ENCODE assay signal across 25 mouse cellular contexts in genomic region chr19:60032667-60033066, GRCm38 (mm10).
DNase-seq lines count a peak whose midpoint lies in the region; ATAC-seq and TF ChIP-seq lines count a peak whose summit lies in the region.
"Had no signal": no experiment of that assay in that cellular context is flagged by ENCODE, and none has a peak within 500 bp of the region (broad histone marks: within the 10 kb centered on the region; RNA-seq: fewer than 3 reads in every experiment).

No protein-coding gene starts in this region.

- peak; percentile 2 to 5 for DNase-seq in heart, adult 18-20 months
- no peak for DNase-seq in heart, postnatal 14 days
- no peak for DNase-seq in liver, embryonic 13.5 days
- DNase-seq in liver, postnatal 0 days: no peak
- DNase-seq in MEL (ENCODE audit: low read depth, low spot score) (peak; percentile 15), MN1 (ENCODE audit: low spot score) (no peak)
- DNase-seq: adrenal gland, adult 8-10 months; adrenal gland, postnatal 14 days; adrenal gland, postnatal 36 days; B cell, adult 2 months; cerebellum, adult 11-12 months; cerebellum, adult 2 months; cerebellum, adult 9-10 months; cerebellum, postnatal 10 days; cerebellum, postnatal 25 days had no signal

- WGBS in liver, embryonic 13.5 days (ENCODE audit: insufficient replicate concordance): 32% methylated on average over 2 of the region's 2 CpGs
- 45% methylated on average over 2 of the region's 2 CpGs for WGBS in liver, postnatal 0 days (ENCODE audit: insufficient replicate concordance)
- WGBS in liver, embryonic 16.5 days (ENCODE audit: insufficient replicate concordance): 39% methylated on average over 2 of the region's 2 CpGs

- no peaks in the 10 kb centered on the region for H3K4me1 ChIP-seq in liver, embryonic 13.5 days (replicated peaks)
- no peaks in the 10 kb centered on the region for H3K4me1 ChIP-seq in liver, postnatal 0 days (ENCODE audit: insufficient read depth)
- H3K4me1 ChIP-seq in MEL (ENCODE audit: control insufficient read depth in 1 of 2, insufficient read depth in 2 of 2, low read length in 2 of 2): no peaks in the 10 kb centered on the region
- H3K4me1 ChIP-seq in liver, embryonic 16.5 days (ENCODE audit: control insufficient read depth, low read depth, low read length): no peaks in the 10 kb centered on the region
- H3K4me1 ChIP-seq: embryonic facial prominence, embryonic 12.5 days; forebrain, embryonic 13.5 days; forebrain, embryonic 15.5 days had no signal

- TF ChIP-seq EP300 in liver, postnatal 0 days (IDR thresholded peaks at IDR 0.05; ENCODE audit: low read depth): no peak
- no peak for TF ChIP-seq EP300 in MEL (IDR thresholded peaks at IDR 0.05; ENCODE audit: low read depth in 1 of 2, low read length in 2 of 2)

- no peaks in the 10 kb centered on the region for H3K9me3 ChIP-seq in liver, embryonic 13.5 days (replicated peaks)
- no peaks in the 10 kb centered on the region for H3K9me3 ChIP-seq in liver, postnatal 0 days (ENCODE audit: low read length)
- no peaks in the 10 kb centered on the region for H3K9me3 ChIP-seq in MEL (replicated peaks; ENCODE audit: insufficient read depth, low read length)
- H3K9me3 ChIP-seq in liver, embryonic 16.5 days (replicated peaks; ENCODE audit: control insufficient read depth, low read length): no peaks in the 10 kb centered on the region
- H3K9me3 ChIP-seq: embryonic facial prominence, embryonic 10.5 days; embryonic facial prominence, embryonic 12.5 days; forebrain, embryonic 13.5 days; forebrain, embryonic 15.5 days; G1E had no signal

- no peaks in the 10 kb centered on the region for H3K27me3 ChIP-seq in liver, embryonic 13.5 days
- H3K27me3 ChIP-seq in liver, postnatal 0 days (ENCODE audit: insufficient read depth, low read length): no peaks in the 10 kb centered on the region
- H3K27me3 ChIP-seq in MEL (ENCODE audit: control insufficient read depth in 1 of 2, insufficient read depth in 2 of 2, low read length in 2 of 2): peaks cover 0 to 1% of the 10 kb centered on the region in 2 experiments; a peak in 2 of 4 replicates
- no peaks in the 10 kb centered on the region for H3K27me3 ChIP-seq in liver, embryonic 16.5 days (ENCODE audit: control insufficient read depth, insufficient read depth, low read depth, low read length)
- H3K27me3 ChIP-seq: CH12.LX; embryonic facial prominence, embryonic 12.5 days; forebrain, embryonic 13.5 days; forebrain, embryonic 15.5 days; Patski had no signal

- no peak for TF ChIP-seq RAD21 in MEL (IDR thresholded peaks at IDR 0.05; ENCODE audit: low read depth, low read length)

- no peak overlapping the region for H3K9ac ChIP-seq in liver, embryonic 13.5 days
- no peak overlapping the region for H3K9ac ChIP-seq in liver, postnatal 0 days (replicated peaks)
- no peak overlapping the region for H3K9ac ChIP-seq in MEL (ENCODE audit: control insufficient read depth, low read depth, low read length, poor library complexity, severe bottlenecking)
- no peak overlapping the region for H3K9ac ChIP-seq in liver, embryonic 16.5 days (ENCODE audit: low read depth, low read length)
- H3K9ac ChIP-seq: embryonic facial prominence, embryonic 12.5 days; forebrain, embryonic 13.5 days; forebrain, embryonic 15.5 days had no signal

- H3K79me2 ChIP-seq in MEL (ENCODE audit: control insufficient read depth, insufficient read depth, low read length, poor library complexity): no peaks in the 10 kb centered on the region

- no peak overlapping the region for H3K4me3 ChIP-seq in liver, embryonic 13.5 days (replicated peaks)
- no peak overlapping the region for H3K4me3 ChIP-seq in liver, postnatal 0 days (ENCODE audit: low read depth, low read length)
- no peak overlapping the region for H3K4me3 ChIP-seq in MEL (ENCODE audit: control insufficient read depth in 1 of 2, insufficient read depth in 1 of 2, low read depth in 2 of 2, low read length in 2 of 2)
- H3K4me3 ChIP-seq in liver, embryonic 16.5 days (ENCODE audit: low read depth, low read length): no peak overlapping the region
- H3K4me3 ChIP-seq: embryonic facial prominence, embryonic 10.5 days; embryonic facial prominence, embryonic 12.5 days; forebrain, embryonic 13.5 days; forebrain, embryonic 15.5 days had no signal

- intact Hi-C loops in heart, postnatal 14 days (cut with DNase I): no loop called here

- H3K27ac ChIP-seq in liver, embryonic 13.5 days: no peak overlapping the region
- no peak overlapping the region for H3K27ac ChIP-seq in liver, postnatal 0 days (ENCODE audit: low read depth)
- no peak overlapping the region for H3K27ac ChIP-seq in MEL (ENCODE audit: control insufficient read depth, low read depth, low read length)
- H3K27ac ChIP-seq in liver, embryonic 16.5 days (ENCODE audit: low read length): no peak overlapping the region
- H3K27ac ChIP-seq: embryonic facial prominence, embryonic 10.5 days; embryonic facial prominence, embryonic 12.5 days; forebrain, embryonic 13.5 days; forebrain, embryonic 15.5 days had no signal

- H3K4me2 ChIP-seq in liver, embryonic 13.5 days: no peak overlapping the region
- no peak overlapping the region for H3K4me2 ChIP-seq in liver, postnatal 0 days (ENCODE audit: low read depth, low read length)
- H3K4me2 ChIP-seq in liver, embryonic 16.5 days (ENCODE audit: low read depth, low read length): no peak overlapping the region
- H3K4me2 ChIP-seq: embryonic facial prominence, embryonic 12.5 days; forebrain, embryonic 13.5 days; forebrain, embryonic 15.5 days had no signal

- H3K36me3 ChIP-seq in liver, embryonic 13.5 days: no peaks in the 10 kb centered on the region
- no peaks in the 10 kb centered on the region for H3K36me3 ChIP-seq in liver, postnatal 0 days (replicated peaks; ENCODE audit: insufficient read depth, low read length)
- no peaks in the 10 kb centered on the region for H3K36me3 ChIP-seq in MEL (ENCODE audit: control insufficient read depth in 1 of 2, insufficient read depth in 2 of 2, low read length in 2 of 2)
- H3K36me3 ChIP-seq in liver, embryonic 16.5 days (ENCODE audit: control insufficient read depth, insufficient read depth): no peaks in the 10 kb centered on the region
- H3K36me3 ChIP-seq: embryonic facial prominence, embryonic 10.5 days; embryonic facial prominence, embryonic 12.5 days; forebrain, embryonic 15.5 days; G1E had no signal

- TF ChIP-seq POLR2A in MEL (IDR thresholded peaks at IDR 0.05; ENCODE audit: control insufficient read depth in 1 of 2, insufficient read depth in 1 of 2, low read depth in 1 of 2, low read length in 2 of 2, poor library complexity in 1 of 2): no peak

- no peak for TF ChIP-seq CTCF in liver, postnatal 0 days (IDR thresholded peaks at IDR 0.05; ENCODE audit: low read depth)
- TF ChIP-seq CTCF in MEL (IDR thresholded peaks at IDR 0.05 in 2 of 3, conservative IDR thresholded peaks at IDR 0.05 in 1 of 3; ENCODE audit: control insufficient read depth in 1 of 3, insufficient read depth in 1 of 3, low read depth in 2 of 3, low read length in 3 of 3, poor library complexity in 1 of 3, severe bottlenecking in 1 of 3): no peak

- ATAC-seq in liver, embryonic 13.5 days (ENCODE audit: low read depth): peak; percentile 54; the same call in 1 of the 2 replicates
- ATAC-seq in liver, postnatal 0 days: no peak
- ATAC-seq in liver, embryonic 16.5 days (ENCODE audit: low read depth): peak; percentile 37; the same call in 1 of the 2 replicates
- ATAC-seq: activated CD4-positive, CD25-positive, alpha-beta regulatory T cell, adult 4 months; CD4-positive, CD25-positive, alpha-beta regulatory T cell, adult 4 months; forebrain, embryonic 13.5 days; forebrain, embryonic 15.5 days; Patski had no signal

TF ChIP-seq in MEL, 35 proteins besides CTCF, POLR2A, EP300 and RAD21:
- no peak for TF ChIP-seq CHD1 (IDR thresholded peaks at IDR 0.05; ENCODE audit: low read depth, low read length)
- no peak for TF ChIP-seq SMC3 (IDR thresholded peaks at IDR 0.05; ENCODE audit: low read depth, low read length)
- no peak for TF ChIP-seq TBP (IDR thresholded peaks at IDR 0.05; ENCODE audit: low read depth, low read length)
- TF ChIP-seq ETS1 (IDR thresholded peaks at IDR 0.05; ENCODE audit: low read depth, low read length): no peak
- no peak for TF ChIP-seq USF2 (IDR thresholded peaks at IDR 0.05; ENCODE audit: borderline replicate concordance in 1 of 2, insufficient read depth in 1 of 2, low read depth in 1 of 2, low read length in 2 of 2)

Comparison
In these comparisons a context has a peak if more than half of its experiments do, and no peak if none do; other contexts are left out.
1. DNase-seq: peak in heart, adult 18-20 months (2 of 2) and MEL (single experiment); none in heart, postnatal 14 days (0 of 2), liver, embryonic 13.5 days (single experiment), liver, postnatal 0 days (single experiment) and MN1 (single experiment).